Mouse (Mus musculus) left cerebral cortex, adult 11 months (tissue): ENCODE measurements at regions not wholly inside any gene's neighbourhood (a gene's known extent, or its start where the extent isn't known, plus 50 kb on each side); places are given as distances from the start of the nearest gene placed in this dataset.
"Not testable (repeated sequence)": the region's sequence is repeated elsewhere in the genome, so short reads cannot be mapped to it uniquely, and the experiment has no call there.

Experiments used
- DNase-seq: peaks from one replicate; pipeline ENCODE4 v3.0.0; 2022; ENCODE audit warnings: low spot score

GRCm38 (mm10) chr17:4884083-4884482 lies 110.0 kb upstream of the Arid1b start:
- no peak for DNase-seq

DNA sequence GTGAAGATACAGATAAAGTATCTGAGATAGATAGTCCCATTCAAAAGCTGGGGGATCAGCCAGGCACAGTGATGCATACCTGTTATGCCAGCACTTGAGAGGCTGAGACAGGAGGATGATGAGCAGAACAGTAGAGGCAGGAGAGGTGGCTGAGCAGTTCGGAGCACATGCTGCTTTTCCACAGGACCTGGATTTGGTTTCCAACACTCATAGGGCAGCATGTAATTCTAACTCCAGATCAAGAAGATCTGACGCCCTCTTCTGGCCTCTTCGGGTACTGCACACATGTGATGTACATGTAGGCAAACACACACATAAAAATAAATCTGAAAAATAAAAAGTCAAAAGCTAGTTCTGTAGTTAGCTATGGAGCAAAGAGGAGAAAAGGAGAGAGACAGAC lies 109.4 kb upstream of the Arid1b start:
- no peak for DNase-seq

DNA sequence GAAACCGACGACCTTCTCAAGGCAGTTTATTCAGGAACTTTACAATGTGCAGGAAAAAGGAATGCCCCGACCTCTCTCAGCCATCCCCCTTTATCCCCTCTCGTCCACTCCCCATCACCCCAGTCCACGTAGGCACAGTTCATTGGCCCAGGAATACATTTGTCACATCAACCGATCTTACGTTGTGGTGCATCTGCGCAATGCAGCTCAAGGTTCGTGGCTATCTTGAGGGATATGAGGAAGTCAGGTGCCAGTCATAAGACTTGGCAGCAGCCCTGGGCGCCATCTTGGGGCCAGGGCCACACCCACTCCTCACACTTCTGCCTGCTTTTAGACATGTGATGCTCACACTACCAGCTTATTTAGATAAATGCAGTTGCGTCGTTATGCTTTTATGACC lies 106.8 kb upstream of the Arid1b start:
- DNase-seq = not testable (repeated sequence)

DNA sequence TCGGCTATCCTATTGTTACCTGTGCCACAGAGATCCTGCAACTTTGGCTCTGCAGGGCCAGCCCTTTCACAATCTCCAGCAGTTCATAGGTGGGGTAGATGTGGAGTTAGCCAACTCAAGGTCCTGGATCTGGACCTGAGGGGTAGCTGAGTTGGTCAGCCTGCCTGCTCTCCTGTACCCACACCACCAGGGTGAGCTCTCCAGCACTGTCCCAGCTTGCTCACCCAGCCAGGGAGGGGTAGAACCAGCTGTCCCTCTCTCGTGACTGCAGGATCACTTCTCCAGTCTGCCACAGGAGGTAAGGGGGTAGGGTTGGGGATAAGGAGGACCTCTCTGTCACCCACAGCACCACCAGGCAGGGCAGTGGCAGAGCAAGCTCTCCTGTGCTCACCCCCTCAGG lies 104.6 kb upstream of the Arid1b start:
- no peak for DNase-seq

DNA sequence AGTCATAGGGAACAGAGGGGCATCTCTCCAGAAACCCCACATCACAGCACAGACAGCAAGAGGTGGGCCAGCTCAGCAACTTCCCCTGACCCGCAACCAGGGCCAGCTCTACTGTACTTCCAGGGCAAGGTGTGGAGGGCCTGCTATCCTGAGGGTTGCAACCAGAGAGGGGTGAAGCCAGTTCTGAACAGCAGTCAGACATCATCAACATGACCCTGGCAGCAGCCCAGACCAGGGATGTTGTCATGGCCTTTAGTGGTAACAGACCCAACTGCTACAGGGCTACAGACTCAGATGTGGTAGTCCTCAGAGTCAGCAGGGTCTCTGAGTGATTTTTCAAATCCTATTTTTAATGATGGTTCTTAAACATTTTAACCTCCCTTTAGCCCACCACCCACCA lies 104.0 kb upstream of the Arid1b start:
- no peak for DNase-seq

GRCm38 (mm10) chr17:4891576-4891975 lies 102.6 kb upstream of the Arid1b start:
- no peak for DNase-seq

GRCm38 (mm10) chr17:4894756-4895330 lies 99.3 kb upstream of the Arid1b start:
- DNase-seq = not testable (repeated sequence)

DNA sequence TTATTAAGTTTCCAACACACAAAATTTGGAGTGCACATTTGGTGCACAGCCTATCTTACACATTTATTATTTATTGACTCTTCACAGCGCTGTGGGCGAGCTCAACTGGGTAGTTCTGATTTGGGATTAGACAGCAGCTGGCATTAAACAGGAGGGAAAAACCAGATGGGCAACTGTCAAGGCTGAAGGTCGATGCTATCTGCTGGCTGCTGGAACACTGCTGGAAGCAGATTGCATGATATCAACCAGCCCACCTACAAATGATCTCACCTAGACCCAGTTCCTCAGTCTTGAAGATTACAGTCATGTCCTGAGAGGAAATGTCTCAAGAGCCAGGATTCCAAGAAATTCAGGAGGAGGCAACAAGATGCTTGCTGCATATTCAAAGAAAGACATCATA lies 91.0 kb upstream of the Arid1b start:
- no peak for DNase-seq

GRCm38 (mm10) chr17:4906504-4906903 lies 87.6 kb upstream of the Arid1b start:
- peak; percentile 30 for DNase-seq

DNA sequence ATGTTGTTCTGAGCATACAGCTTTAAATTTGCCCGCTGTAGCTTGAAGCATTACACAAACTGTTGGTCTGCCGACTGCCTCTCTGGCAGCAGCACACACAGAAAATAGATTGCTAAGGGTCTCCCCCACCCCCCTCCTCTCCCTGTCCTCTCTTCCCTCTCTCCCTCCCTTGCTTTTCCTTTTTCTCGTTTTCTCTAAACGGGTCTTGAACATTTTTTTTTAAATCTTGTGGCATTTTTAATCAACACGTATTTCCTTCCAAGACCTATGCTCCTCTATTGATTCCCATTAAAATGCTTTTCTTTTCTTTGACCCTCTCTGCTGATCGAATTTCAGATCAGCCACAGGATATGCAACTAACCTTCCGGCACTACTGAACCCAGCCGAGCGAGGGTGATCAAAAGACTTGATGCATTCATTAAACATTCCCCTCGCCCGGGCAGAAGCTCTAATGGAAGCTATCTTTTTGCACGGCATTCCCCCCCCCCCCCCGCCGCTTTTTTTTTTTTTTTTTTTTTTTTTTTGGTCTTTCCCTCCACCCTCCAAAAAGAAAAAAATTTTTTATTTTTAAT lies 86.9 kb upstream of the Arid1b start:
- peak; percentile 45 for DNase-seq

DNA sequence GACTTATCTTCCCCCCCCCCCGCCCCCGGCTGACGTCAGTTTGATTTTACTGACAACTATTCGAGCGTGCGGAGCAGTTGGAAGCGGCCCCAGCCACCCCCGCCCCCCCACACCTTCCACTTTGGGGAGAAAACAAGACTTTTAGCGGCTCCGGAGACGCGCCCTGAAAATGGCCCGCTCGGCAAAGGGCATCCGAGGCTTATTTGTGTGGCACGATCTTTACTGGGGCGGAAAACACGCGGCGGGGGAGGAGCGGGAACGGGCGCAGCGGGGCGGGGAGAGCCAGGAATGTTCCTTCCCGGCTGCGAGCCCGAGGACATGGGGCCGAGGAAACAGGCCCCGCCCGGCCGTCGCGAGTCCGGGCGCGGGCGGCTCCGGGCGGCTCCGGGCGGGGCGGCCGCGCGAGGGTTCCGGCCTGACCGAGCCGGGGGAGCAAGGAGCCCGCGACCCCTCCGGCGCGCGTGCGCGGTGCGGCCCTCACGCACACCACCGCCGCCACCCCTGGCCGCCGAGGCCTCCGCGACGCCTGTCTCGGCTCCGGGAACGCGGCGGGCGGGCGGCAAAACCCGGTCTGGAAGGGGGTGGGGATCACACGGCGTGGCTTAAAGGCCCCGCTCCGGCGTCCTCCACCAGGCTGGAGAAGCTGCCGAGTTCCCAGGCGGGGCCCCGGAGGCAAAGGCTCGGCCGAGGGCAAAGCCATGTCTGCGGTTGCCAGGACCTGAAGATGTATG lies 86.1 kb upstream of the Arid1b start:
- DNase-seq = peak; percentile 86

DNA sequence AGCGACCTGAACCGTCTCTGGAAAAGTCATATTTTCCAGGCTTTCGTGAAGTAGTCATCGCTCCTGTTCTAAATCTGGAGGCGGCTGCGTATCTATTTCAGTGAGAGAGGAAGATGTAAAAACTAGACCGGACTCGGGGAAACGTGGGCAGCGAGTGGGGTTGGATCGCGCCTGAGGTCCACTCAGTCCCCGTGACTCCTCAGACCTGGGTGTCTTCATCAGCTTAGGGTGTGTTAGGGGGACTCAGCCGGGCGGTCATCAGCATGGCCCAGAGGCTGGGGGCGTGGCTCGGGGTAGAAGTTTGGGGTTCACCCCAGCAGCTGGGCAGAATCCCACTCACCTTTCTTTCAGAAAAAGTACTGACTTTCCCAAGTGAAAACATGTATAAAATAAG lies 85.6 kb upstream of the Arid1b start:
- no peak for DNase-seq

DNA sequence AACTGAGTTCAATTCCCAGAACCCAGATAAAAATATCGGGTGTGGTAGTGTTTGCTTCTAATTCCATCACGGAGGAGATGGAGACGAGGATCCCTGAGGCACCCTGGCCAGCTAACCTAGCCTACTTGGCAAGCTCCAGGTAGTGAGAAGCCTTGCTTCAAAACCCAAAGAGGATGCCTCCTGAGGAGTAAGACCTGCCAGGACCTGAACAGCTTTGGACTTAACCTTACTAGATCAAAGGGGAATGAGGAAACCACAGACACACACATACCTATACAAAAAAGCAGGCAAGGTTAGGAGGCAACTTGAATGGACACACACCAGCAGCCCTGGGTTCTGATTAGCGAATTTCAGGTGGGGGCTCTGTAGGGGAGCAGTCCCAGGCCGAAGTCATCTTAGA lies 84.0 kb upstream of the Arid1b start:
- no peak for DNase-seq

GRCm38 (mm10) chr17:4913001-4913400 lies 81.1 kb upstream of the Arid1b start:
- DNase-seq = no peak

- DNase-seq = no peak
Observed at GRCm38 (mm10) chr17:4919866-4920495, 74.2 kb upstream of the Arid1b start.

DNA sequence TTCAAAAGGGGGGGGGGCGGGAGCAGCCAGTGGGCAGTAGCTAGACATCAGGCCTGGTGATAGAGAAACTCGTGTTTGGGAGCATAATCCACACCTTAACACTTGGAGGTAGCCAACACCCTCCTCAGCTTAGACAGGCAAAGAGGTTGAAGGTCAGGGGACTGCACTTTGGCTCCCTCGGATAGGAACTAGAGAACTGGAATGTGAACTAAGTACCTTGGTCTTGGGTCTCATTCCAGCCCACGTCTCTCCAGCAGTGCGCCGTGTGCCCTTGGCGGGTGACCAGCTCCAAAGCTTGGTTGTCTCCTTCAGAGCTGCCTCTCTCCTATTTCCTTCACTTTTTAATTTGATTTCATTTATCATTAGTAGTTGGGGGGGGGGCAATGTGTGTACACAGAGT lies 73.0 kb upstream of the Arid1b start:
- no peak for DNase-seq

GRCm38 (mm10) chr17:4928631-4929030 lies 65.5 kb upstream of the Arid1b start:
- DNase-seq = no peak

GRCm38 (mm10) chr17:4935268-4935667 lies 58.9 kb upstream of the Arid1b start:
- no peak for DNase-seq

DNA sequence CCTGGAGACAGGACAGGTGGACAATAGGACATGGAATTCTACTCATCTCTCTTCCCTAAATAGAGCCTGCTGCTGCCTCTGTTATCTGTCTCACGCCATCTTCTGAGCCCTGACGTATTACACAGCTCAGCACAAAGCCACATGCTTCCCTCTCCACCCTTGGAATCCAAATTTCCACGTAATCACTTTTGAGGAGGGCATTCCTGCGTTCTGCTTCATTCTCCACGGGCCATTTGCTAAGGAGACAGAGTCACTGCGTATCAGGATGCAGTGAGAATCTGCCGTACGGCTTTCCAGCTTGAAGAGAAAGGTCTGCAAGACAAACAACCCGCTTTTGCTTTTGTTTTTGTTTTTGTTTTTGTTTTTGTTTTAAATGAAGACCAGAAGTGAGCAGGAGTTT lies 53.5 kb upstream of the Arid1b start:
- no peak for DNase-seq

- DNase-seq = no peak
Observed at GRCm38 (mm10) chr17:4941286-4941800, 52.8 kb upstream of the Arid1b start.

GRCm38 (mm10) chr17:4942868-4943267 lies 51.3 kb upstream of the Arid1b start:
- DNase-seq = no peak
